Mouse (Mus musculus) embryonic facial prominence, embryonic 12.5 days (tissue): Measurements from ENCODE around the gene Tmem94. TPM values are rescaled to one million over a fixed set of nuclear protein-coding genes. Genes with fewer than 3 reads are reported as not detected.

Experiments
- ATAC-seq: fragments of 200-750 bp; cut with Nextera tagmentation; 2 replicates; pipeline ENCODE4 v1.8.0; 2017; ENCODE audit not compliant: insufficient number of reproducible peaks, insufficient read depth, low FRiP score, low TSS enrichment
- H3K27ac ChIP-seq: fragments of 300-500 bp; sonication (generic); 2 replicates; pipeline ENCODE4 v1.5.1; 2016; ENCODE audit warnings: mild to moderate bottlenecking
- H3K27me3 ChIP-seq: fragments of 300-500 bp; sonication (generic); 2 replicates; pipeline ENCODE4 v1.6.1; 2016; ENCODE audit warnings: mild to moderate bottlenecking, moderate library complexity
- H3K36me3 ChIP-seq: fragments of 300-500 bp; sonication (generic); 2 replicates; pipeline ENCODE4 v1.6.1; 2016; ENCODE audit warnings: mild to moderate bottlenecking
- H3K4me1 ChIP-seq: fragments of 300-500 bp; sonication (generic); 2 replicates; pipeline ENCODE4 v1.6.1; 2016
- H3K4me2 ChIP-seq: fragments of 300-500 bp; sonication (generic); replicated peaks from 2 replicates; pipeline ENCODE4 v1.6.1; 2016; ENCODE audit warnings: mild to moderate bottlenecking, moderate library complexity
- H3K4me3 ChIP-seq: fragments of 300-500 bp; sonication (generic); 2 replicates; pipeline ENCODE4 v1.5.1; 2016; ENCODE audit warnings: mild to moderate bottlenecking
- H3K9ac ChIP-seq: fragments of 300-500 bp; sonication (generic); 2 replicates; pipeline ENCODE4 v1.6.1; 2016; ENCODE audit warnings: mild to moderate bottlenecking, moderate library complexity
- H3K9me3 ChIP-seq: fragments of 300-500 bp; sonication (generic); 2 replicates; pipeline ENCODE4 v1.6.1; 2016; ENCODE audit warnings: mild to moderate bottlenecking, moderate library complexity
- WGBS: fragments of 180-500 bp; shearing (Covaris S2); methylation state at CpG from one replicate; pipeline ENCODE4 v1.1.7; 2016; 5-methylcytosine and 5-hydroxymethylcytosine counted together
- polyA plus RNA-seq: library from polyadenylated mRNA; unstranded; fragments of >200 nt; fragmentation: Nextera tagmentation; extraction: Ambion mirVana; gene quantifications from 2 replicates; pipeline ENCODE4 v1.2.1, GENCODE M21; 2016

Gene Tmem94
- polyA plus RNA-seq, 1 experiment from 2014 or later = 30.0 TPM

GRCm38 (mm10) chr11:115791919-115792318 lies 26.7 kb downstream of the Tmem94 start:
- peaks cover 98% of the 10 kb centered on the region for H3K36me3 ChIP-seq

GRCm38 (mm10) chr11:115792353-115792752 lies 27.1 kb downstream of the Tmem94 start:
- Histone ChIP-seq H3K27ac (no peak overlapping the region), H3K4me2 (no peak overlapping the region), H3K27me3 (no peaks in the 10 kb centered on the region), H3K9ac (no peak overlapping the region), H3K36me3 (peaks cover 98% of the 10 kb centered on the region), H3K4me1 (no peaks in the 10 kb centered on the region), H3K4me3 (no peak overlapping the region), H3K9me3 (no peaks in the 10 kb centered on the region)
- WGBS = 91% methylated on average over 14 of the region's 14 CpGs
- no peak for ATAC-seq

More at GRCm38 (mm10) chr11:115791919-115792318, 26.7 kb downstream of the Tmem94 start:
- H3K4me1 ChIP-seq = no peaks in the 10 kb centered on the region
- H3K4me3 ChIP-seq = no peak overlapping the region
- no peaks in the 10 kb centered on the region for H3K9me3 ChIP-seq
- H3K27ac ChIP-seq = no peak overlapping the region
- ATAC-seq = no peak
- no peak overlapping the region for H3K9ac ChIP-seq
- 95% methylated on average over 16 of the region's 16 CpGs for WGBS
- no peak overlapping the region for H3K4me2 ChIP-seq
- no peaks in the 10 kb centered on the region for H3K27me3 ChIP-seq

GRCm38 (mm10) chr11:115796898-115797297 lies 31.7 kb downstream of the Tmem94 start:
- Histone ChIP-seq H3K9ac (no peak overlapping the region), H3K4me3 (no peak overlapping the region), H3K4me1 (no peaks in the 10 kb centered on the region), H3K27me3 (no peaks in the 10 kb centered on the region), H3K36me3 (peaks cover 98% of the 10 kb centered on the region), H3K9me3 (no peaks in the 10 kb centered on the region), H3K27ac (no peak overlapping the region), H3K4me2 (no peak overlapping the region)
- ATAC-seq = no peak
- 83% methylated on average over 15 of the region's 15 CpGs for WGBS

GRCm38 (mm10) chr11:115797665-115798064 lies 32.4 kb downstream of the Tmem94 start:
- no peak overlapping the region for H3K27ac ChIP-seq
- ATAC-seq = no peak
- H3K9me3 ChIP-seq = no peaks in the 10 kb centered on the region
- H3K9ac ChIP-seq = no peak overlapping the region
- H3K4me2 ChIP-seq = no peak overlapping the region
- WGBS = 87% methylated on average over 9 of the region's 9 CpGs
- no peaks in the 10 kb centered on the region for H3K4me1 ChIP-seq
- no peak overlapping the region for H3K4me3 ChIP-seq
- peaks cover 98% of the 10 kb centered on the region for H3K36me3 ChIP-seq
- no peaks in the 10 kb centered on the region for H3K27me3 ChIP-seq

GRCm38 (mm10) chr11:115800981-115801380 lies 35.7 kb downstream of the Tmem94 start:
- no peaks in the 10 kb centered on the region for H3K9me3 ChIP-seq
- WGBS = 89% methylated on average over 18 of the region's 18 CpGs
- no peak overlapping the region for H3K4me3 ChIP-seq
- no peak for ATAC-seq
- peaks cover 91% of the 10 kb centered on the region for H3K36me3 ChIP-seq
- no peaks in the 10 kb centered on the region for H3K4me1 ChIP-seq
- H3K9ac ChIP-seq = no peak overlapping the region
- no peak overlapping the region for H3K4me2 ChIP-seq
- no peak overlapping the region for H3K27ac ChIP-seq
- no peaks in the 10 kb centered on the region for H3K27me3 ChIP-seq

- no peak for ATAC-seq
- peaks cover 85% of the 10 kb centered on the region for H3K36me3 ChIP-seq
- no peaks in the 10 kb centered on the region for H3K27me3 ChIP-seq
- no peak overlapping the region for H3K4me3 ChIP-seq
- no peak overlapping the region for H3K9ac ChIP-seq
- WGBS = 94% methylated on average over 24 of the region's 24 CpGs
- H3K4me1 ChIP-seq = peaks cover 8% of the 10 kb centered on the region
- H3K4me2 ChIP-seq = no peak overlapping the region
- H3K9me3 ChIP-seq = no peaks in the 10 kb centered on the region
- H3K27ac ChIP-seq = no peak overlapping the region
Observed at GRCm38 (mm10) chr11:115803072-115803709, 38.0 kb downstream of the Tmem94 start.

- 95% methylated on average over 7 of the region's 7 CpGs for WGBS
- H3K27ac ChIP-seq = no peak overlapping the region
- no peak overlapping the region for H3K4me3 ChIP-seq
- H3K9ac ChIP-seq = no peak overlapping the region
- H3K36me3 ChIP-seq = peaks cover 69% of the 10 kb centered on the region
- H3K9me3 ChIP-seq = no peaks in the 10 kb centered on the region
- H3K27me3 ChIP-seq = no peaks in the 10 kb centered on the region
- no peak for ATAC-seq
- no peak overlapping the region for H3K4me2 ChIP-seq
- H3K4me1 ChIP-seq = peaks cover 26% of the 10 kb centered on the region
Observed at GRCm38 (mm10) chr11:115805005-115805404, 39.8 kb downstream of the Tmem94 start.

- no peak for ATAC-seq
- Histone ChIP-seq H3K4me2 (no peak overlapping the region), H3K27me3 (no peaks in the 10 kb centered on the region), H3K9ac (no peak overlapping the region), H3K4me3 (no peak overlapping the region), H3K9me3 (no peaks in the 10 kb centered on the region), H3K27ac (no peak overlapping the region), H3K4me1 (peaks cover 38% of the 10 kb centered on the region), H3K36me3 (peaks cover 69% of the 10 kb centered on the region)
- 94% methylated on average over 10 of the region's 10 CpGs for WGBS
Observed at GRCm38 (mm10) chr11:115806154-115806553, 40.9 kb downstream of the Tmem94 start.

GRCm38 (mm10) chr11:115807306-115807705 lies 42.1 kb downstream of the Tmem94 start:
- Histone ChIP-seq H3K4me1 (peaks cover 49% of the 10 kb centered on the region), H3K9ac (no peak overlapping the region), H3K27me3 (no peaks in the 10 kb centered on the region), H3K4me3 (no peak overlapping the region), H3K36me3 (peaks cover 64% of the 10 kb centered on the region), H3K4me2 (no peak overlapping the region), H3K9me3 (no peaks in the 10 kb centered on the region), H3K27ac (no peak overlapping the region)
- 59% methylated on average over 6 of the region's 6 CpGs for WGBS
- ATAC-seq = no peak

- H3K27me3 ChIP-seq = no peaks in the 10 kb centered on the region
- no peaks in the 10 kb centered on the region for H3K9me3 ChIP-seq
- ATAC-seq = no peak
- 69% methylated on average over 11 of the region's 11 CpGs for WGBS
- H3K4me2 ChIP-seq = 0 out of 2 replicates have a peak overlapping the region, but pooled peaks have one; percentile 5
- H3K4me1 ChIP-seq = peaks cover 55% of the 10 kb centered on the region
- H3K27ac ChIP-seq = no peak overlapping the region; the same call in 1 of the 2 replicates
- peaks cover 57% of the 10 kb centered on the region for H3K36me3 ChIP-seq
- H3K9ac ChIP-seq = no peak overlapping the region
- no peak overlapping the region for H3K4me3 ChIP-seq
Observed at GRCm38 (mm10) chr11:115807971-115808370, 42.7 kb downstream of the Tmem94 start.

GRCm38 (mm10) chr11:115808696-115809310 lies 43.6 kb downstream of the Tmem94 start:
- Histone ChIP-seq H3K4me1 (peaks cover 55% of the 10 kb centered on the region), H3K36me3 (peaks cover 49% of the 10 kb centered on the region), H3K9me3 (no peaks in the 10 kb centered on the region), H3K4me2 (peak overlapping the region; percentile 25), H3K9ac (0 out of 2 replicates have a peak overlapping the region, but pooled peaks have one; percentile 17), H3K27ac (peak overlapping the region; percentile 70), H3K4me3 (0 out of 2 replicates have a peak overlapping the region, but pooled peaks have one; percentile 3), H3K27me3 (no peaks in the 10 kb centered on the region)
- ATAC-seq = peak; percentile 29; the same call in 1 of the 2 replicates
- WGBS = 45% methylated on average over 10 of the region's 10 CpGs

- ATAC-seq = no peak
Observed at GRCm38 (mm10) chr11:115809311-115809781, 44.1 kb downstream of the Tmem94 start.

More at GRCm38 (mm10) chr11:115809311-115809781, 44.1 kb downstream of the Tmem94 start:
- peaks cover 46% of the 10 kb centered on the region for H3K36me3 ChIP-seq
- no peaks in the 10 kb centered on the region for H3K9me3 ChIP-seq
- H3K4me3 ChIP-seq = 0 out of 2 replicates have a peak overlapping the region, but pooled peaks have one; percentile 3
- peaks cover 57% of the 10 kb centered on the region for H3K4me1 ChIP-seq
- H3K27me3 ChIP-seq = no peaks in the 10 kb centered on the region
- peak overlapping the region; percentile 17; the same call in 1 of the 2 replicates for H3K9ac ChIP-seq
- 67% methylated on average over 8 of the region's 8 CpGs for WGBS
- peak overlapping the region; percentile 25 for H3K4me2 ChIP-seq
- peak overlapping the region; percentile 70 for H3K27ac ChIP-seq
